Mouse (Mus musculus) retina, embryonic 14.5 days (tissue): ENCODE data around the gene Mlh1.

Experiments
- DNase-seq: peaks from one replicate; pipeline ENCODE4 v3.0.0-alpha.2; 2015; ENCODE audit warnings: low spot score

The Mlh1 gene

DNA sequence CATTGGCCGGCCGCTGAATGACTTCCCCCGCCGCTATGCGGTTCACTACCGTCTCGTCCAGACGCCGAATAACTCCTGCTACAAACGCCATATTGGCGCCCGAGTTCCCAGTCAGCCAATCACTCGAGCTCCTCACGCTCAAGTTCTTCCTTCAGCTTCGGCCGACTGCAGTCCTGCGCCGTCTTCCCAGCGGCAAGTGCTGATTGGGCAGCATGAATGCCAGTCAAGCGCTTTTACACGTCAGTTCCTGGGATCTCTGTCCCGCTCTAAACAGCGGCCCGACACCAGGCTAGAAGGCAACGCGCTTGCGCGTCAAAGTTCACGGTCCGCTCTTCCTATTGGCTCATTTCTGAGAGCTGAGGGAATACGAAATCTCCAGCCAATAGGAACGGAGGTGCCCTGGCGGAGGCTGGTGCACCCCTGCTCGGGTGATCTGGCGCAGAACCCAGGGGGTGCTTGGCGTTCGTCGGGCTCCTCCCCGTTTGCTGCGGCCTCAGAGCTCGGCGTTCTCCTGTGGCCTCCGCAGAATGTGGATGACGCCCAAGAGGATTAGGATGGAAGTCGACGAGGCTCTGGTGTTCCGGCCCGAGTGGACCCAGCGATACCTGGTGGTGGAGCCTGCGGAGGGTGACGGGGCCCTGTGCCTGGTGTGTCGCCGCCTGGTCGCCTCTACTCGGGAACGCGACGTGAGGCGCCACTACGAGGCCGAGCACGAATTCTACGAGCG, at the start of gene Mlh1, which contains the start of gene Epm2aip1:
TSS of gene Mlh1 (minus strand) at position 358 of the 727 bp plus-strand sequence.
TSS of gene Epm2aip1 (plus strand) at position 496 of the 727 bp plus-strand sequence.
- peak; percentile 99 for DNase-seq

DNA sequence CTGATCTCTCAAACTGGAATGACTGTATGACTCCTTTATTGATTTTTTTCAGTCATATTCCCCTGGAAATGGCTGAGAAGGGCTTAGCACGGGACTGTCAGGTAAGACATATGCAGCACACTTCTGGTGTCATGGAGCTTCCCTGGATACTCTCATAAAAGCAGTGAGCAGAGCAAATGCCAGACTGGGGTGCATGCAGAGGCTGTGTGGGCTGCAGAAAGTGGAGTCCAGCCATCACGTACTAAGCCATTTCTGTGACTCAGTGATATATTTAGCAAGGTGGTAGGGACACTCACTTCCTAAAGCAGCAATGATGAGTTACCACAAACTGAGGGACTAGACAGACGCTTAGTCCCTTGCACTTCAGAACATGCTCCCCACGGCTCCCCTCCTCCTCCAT, 49.3 kb upstream of the Mlh1 start:
- no peak for DNase-seq

DNA sequence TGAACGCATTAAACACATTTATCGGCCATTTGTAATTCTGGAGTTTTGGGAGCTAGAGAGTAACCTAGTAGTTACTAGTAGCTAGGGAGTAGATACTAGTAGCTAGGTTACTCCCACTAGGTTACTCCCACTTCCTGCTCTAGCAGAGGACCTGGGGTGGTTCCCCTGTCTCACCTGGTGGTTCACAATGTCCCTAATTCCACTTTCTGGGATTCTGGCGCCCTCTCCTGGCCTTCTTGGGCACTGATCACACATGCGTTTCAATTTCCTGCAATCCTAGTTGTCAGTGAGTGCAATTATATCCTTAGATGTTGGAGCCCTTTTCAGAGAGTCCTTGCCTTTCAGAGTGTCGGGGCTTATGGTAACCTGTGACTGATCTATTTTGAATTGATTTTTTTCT, 42.6 kb upstream of the Mlh1 start:
- peak; percentile 74 for DNase-seq

DNA sequence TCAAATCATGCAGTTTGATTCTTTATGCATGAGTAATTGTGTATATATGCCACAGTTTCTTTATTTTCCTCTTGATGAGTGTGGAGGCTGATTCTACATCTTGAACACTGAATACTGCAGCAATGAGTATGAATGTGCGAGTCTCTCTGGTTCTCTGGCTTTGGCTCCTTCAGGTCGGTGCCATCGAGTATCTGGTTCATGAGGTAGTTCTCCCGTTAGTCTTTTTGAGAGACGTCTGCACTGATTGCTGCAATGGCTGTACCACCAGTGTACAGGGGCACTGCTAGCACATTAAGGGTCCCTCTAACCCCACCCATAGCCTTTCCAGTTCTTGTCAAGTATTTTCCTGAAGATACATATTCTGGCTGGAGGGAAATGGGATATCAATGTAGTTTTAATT, 42.2 kb upstream of the Mlh1 start:
- DNase-seq, result peak; percentile 11

DNA sequence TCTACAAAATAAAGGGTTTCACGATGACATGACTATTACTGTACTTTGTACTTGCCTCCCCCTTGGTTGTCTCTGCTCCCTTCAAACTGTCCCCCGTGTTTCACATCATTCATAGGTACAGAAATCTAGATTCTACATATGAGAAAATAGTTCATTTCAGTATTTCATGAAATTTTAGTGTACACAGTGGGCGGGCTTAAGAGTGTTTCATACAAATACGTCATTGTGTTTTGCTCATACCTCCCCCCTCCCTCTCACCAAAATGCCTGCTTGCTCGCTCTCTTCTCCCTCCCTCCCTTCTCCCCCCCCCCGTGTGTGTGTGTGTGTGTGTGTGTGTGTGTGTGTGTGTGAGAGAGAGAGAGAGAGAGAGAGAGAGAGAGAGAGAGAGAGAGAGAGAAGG, 41.7 kb upstream of the Mlh1 start:
- DNase-seq, result no peak

DNA sequence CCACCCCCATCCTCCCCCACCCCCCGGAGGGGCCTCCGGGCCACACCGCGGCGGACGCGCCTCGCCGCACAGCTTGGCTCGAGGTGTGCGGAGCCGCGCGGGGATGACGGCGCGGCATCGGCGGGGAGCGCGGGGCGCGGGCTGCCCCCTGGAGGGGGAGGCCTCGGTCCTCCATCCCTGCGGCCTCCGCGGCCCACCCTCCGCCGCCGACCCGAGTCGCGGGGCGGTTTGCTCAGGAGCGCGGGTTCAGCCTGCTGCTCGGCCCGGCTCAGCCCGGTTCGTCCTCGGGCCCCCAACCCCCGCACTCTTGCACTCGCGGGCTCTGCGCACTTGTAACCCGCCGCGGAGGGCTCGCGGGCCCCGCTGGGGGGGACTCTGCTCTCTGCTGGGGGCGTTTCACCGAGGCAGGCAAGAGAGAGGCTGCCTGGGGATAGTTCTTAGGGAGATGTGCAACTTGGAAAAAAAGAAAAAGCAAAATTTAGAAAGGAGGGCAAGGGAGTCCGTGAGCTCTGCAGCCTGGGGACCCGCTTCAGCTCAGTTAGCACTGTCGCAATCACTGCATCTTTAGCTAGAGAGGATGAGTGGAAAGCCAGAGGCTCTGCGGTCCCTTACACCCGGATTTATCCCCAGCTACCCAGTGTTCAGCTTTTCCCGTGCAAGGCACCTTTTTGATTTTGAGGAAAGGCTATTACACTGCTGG, 41.0 kb upstream of the Mlh1 start:
- DNase-seq, result peak; percentile 44

DNA sequence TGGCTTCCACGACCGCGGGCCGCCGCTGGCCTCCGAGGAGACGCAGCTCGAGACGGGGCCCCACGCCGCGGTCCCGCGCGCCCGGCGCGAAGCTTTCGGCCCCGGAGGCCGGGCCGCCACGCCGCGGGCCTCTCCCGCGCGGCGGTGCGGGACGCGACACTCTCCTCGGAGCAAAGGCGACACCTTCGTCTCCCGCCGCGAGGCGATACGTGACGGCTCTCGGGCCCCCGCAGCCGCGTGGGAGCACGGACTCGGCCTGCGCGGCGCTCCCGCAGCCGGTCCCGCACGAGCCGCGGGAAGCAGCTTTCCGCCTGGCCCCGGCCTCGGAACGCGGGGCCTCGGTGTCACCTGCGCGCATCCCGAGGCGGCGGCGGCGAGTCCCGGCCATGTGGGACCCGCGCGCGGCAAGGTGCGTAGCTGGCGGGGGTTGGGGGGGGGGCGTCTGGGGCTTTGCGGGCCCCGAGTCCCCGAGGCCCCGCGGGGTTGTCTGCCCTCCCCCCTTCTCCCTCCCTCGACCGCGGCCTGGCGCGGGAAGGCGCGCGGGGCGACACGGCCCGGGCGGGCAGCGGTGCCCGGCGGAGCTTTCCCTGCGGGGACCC, 40.4 kb upstream of the Mlh1 start:
- DNase-seq, result no peak

GRCm38 (mm10) chr9:111311031-111311842, 39.6 kb upstream of the Mlh1 start, which contains the start of gene Trank1:
TSS of gene Trank1 (plus strand) at chr9:111311739.
- DNase-seq, result peak; percentile 57

DNA sequence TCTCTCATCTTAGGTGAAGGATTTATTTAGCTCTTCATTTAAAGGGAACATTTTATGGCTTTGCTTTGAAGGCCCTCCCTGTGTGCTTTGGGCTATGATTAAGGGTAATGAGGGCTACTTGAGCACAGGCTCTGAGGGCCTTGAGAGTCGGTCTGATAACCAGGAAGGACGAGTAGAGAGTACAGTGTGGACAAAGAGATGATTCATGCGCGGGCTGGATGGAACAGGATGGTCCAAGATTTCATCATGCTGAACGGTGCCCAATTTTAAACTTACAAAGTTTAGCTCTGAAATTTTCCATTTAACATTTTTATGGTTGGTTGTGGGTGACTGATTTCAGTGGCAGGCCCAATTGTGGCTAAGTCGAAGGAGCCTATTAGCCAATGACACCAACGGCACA, 34.6 kb upstream of the Mlh1 start:
- no peak for DNase-seq

DNA sequence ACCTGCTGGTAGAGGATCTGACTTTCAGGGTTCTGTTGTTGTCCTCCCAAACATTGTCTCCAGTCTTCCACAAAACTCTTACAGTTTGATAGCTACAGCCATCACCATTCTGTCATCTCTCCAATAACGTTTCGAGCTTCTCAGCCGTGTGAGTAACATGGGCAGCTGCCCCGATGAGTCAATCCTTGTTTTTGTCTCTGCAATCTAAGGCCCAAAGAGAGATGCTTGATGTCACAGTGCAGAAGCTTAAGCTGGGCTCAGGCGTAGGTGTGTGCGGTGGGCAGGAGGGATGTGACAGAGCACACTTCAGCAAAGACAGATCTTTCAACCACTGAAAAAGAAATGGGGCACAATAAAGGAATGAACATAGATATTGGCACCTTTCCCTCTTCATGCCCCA, 32.4 kb upstream of the Mlh1 start:
- no peak for DNase-seq

DNA sequence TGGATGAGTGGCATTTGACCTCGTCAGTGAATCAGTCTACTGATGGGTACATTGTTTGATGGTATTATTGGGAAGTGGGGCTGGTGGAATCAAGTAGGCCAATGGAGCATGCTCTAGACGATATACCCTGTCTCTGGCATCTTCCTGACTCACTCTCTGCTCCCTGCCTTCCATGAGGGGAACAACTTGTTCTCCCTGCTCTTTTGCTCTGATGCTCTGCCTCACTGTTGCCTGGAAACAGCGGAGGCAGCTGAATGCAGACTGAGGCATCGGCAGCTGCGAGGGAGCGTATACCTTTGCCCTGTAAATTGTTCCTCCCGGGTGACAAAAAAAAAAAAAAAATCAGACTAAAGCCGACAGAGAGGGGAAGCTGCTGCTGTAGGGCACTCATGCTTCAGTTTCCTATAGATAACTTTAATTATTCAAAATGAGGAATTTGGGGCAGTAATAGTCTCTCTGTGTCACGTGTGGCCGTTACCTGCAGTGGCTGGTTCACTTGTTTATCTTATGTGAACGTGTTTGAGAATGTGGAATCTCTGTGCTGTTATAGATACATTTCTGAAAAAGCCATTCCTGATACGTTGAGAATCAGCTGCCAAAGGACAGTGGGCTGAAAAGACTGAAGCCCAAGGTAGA, 30.7 kb upstream of the Mlh1 start:
- no peak for DNase-seq

DNA sequence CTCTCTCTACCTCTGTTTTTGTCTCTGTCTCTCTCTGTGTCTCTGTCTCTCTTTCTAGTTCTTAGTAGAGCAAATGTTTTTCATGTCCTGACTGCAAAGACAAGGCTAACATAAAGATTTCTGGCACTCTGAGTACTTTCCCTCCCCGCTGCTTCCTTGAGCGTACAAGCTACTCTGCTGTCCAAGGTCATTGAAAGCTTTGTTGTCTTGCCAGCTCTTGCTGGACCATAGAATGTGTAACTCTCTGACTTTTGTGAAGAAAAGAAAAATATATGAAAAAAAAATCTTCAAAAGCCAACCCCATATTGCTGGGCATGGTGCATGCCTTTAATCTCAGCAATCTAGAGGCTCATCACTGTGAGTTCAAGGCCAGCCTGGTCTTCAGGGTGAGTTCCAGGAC, 27.0 kb upstream of the Mlh1 start:
- no peak for DNase-seq

- no peak for DNase-seq
These were observed 24.8 kb upstream of the Mlh1 start for GRCm38 (mm10) chr9:111296433-111296832.

GRCm38 (mm10) chr9:111295323-111295722, 23.7 kb upstream of the Mlh1 start:
- DNase-seq, result no peak

- no peak for DNase-seq
These were observed 23.3 kb upstream of the Mlh1 start for GRCm38 (mm10) chr9:111294911-111295310.

DNA sequence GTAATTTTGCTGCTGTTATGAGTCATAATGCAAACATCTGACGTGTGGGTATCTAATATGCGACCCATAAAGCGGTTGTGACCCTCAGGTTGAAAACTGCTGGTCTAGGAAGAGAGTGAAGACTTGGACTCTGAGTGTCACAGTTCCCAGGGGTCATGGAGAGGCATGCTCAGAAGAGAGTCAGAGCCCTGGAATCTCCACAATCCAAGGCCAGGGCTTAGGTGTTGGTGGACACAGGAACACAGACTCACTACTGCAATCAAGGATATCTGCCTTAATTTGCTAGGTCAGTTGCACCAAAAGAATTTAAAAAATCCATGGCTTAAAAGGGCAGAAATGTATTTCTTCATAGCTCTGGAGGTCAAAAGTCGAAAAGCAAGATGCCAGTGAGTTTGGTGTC, 21.6 kb upstream of the Mlh1 start:
- no peak for DNase-seq

DNA sequence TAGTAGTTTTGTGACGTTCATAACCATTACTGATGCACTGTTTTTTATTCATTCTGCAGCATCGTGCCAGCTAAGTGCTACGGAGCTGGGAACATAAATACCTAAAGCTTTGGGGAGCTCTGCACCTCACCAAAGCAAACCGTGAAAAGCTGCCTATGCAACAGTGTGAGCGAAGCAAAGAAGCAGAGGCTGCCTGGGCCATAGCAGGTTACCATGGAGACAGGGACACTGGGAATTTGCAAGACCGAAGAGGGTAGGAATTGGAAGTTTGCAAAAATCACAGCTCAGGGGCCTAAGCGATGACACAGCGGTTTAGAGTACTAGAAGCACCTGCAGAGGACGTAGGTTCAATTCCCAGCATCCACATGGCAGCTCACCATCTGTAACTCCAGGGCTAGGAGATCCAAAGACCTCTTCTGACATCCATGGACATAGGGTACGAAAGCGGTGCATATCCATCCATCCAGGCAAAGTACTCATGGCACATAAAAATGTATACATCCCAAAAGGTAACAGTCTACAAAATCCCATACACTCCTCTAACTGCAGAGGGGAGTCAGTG, 19.0 kb upstream of the Mlh1 start:
- no peak for DNase-seq

DNA sequence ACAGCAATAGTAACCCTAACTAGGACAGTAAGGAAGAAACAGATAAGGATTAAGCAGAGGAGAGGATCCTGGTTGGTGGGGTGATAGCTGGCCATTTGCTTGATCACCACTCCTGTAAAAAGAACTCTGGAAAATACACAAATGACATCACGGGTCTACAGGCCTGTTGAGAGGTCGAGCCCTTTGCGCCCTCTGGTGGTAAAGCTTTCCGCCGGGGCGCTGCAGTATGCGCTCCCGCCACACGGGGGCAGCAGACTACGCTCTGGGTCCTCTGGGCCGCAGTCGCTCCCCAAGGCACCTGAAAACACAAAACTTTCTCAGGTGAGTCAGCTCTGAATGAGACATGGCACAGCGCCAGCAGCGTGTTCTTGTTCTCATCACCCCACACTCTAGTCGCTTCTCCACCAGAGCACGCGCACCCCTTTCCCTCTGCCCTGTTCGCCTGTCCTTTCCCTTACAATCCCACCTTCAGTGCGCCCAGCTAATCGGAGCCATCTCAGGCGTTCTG, 18.3 kb upstream of the Mlh1 start:
- peak; percentile 96 for DNase-seq

- DNase-seq, result no peak
These were observed 17.8 kb upstream of the Mlh1 start for GRCm38 (mm10) chr9:111289294-111289831.

DNA sequence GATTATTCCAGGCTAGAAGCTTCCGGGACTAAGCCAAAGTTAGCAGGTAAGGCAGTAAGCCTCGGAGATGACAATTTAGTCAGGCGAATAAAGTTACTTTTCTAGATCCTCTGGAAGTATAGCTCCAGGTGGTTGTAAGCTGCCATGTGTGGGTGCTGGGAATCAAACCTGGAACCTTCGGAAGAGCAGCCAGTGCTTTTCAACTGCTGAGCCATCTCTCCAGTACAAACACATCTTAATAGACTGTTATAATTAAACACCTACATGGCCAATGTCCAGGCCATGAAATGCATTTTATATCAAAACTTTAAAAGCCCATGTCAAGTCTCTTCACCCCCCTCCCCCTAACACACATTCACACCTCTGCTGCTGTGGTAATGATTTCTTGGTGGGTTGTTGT, 16.4 kb upstream of the Mlh1 start:
- no peak for DNase-seq

DNA sequence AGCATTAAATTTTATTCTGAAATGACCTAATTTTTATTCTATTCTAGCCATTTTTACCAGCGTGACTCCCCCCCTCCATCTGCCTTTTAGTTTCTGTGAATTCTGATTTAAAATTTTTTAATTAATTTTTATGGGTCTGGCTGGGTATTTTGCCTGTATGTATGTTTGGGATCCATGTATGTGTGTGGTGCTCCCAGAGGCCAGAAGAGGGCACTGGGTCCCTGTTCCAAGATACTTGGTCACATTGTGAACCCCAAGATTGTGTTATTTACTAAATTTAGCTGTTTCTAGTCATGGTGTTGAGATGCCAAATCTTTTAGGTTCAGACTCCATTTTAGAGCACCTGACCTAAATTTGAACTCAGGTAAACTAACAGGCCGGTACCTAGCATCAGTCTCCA, 14.9 kb upstream of the Mlh1 start:
- no peak for DNase-seq
